ENCODE assay signal across 8 mouse cellular contexts in the genomic region with DNA sequence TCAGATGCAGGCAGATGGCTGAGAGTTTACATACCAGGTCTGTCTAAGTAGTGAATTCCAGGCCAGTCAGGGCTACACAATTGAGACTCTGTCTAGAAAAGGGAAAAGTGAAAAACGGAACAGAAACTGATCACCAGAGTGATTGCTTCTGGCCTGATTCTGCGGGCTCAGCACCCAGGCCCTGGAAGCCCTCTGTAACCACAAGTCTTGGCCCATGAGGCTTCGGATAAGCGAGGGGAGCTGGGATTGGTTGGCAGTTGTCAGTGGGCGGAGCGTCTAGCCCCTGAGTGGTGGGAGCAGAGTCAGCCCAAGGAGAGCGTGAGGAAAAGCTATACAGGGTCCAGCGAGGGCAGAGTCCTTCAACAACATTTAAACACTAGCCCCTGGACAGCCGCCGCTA. TPM values are rescaled to one million over a fixed set of nuclear protein-coding genes. Genes with fewer than 3 reads are reported as not detected.
DNase-seq lines count a peak whose midpoint lies in the region; ATAC-seq and TF ChIP-seq lines count a peak whose summit lies in the region.

No protein-coding gene starts in this region.

- H3K27me3 ChIP-seq in limb, embryonic 14.5 days (ENCODE audit: control insufficient read depth, insufficient read depth, low read length), result 0 out of 2 replicates have a peak, but pooled peaks cover 6% of the 10 kb centered on the region
- no peaks in the 10 kb centered on the region for H3K27me3 ChIP-seq in neural tube, embryonic 11.5 days (ENCODE audit: control insufficient read depth, insufficient read depth, low read length)

- H3K4me1 ChIP-seq in limb, embryonic 14.5 days (ENCODE audit: control insufficient read depth, insufficient read depth, low read length), result peaks cover 4% of the 10 kb centered on the region
- H3K4me1 ChIP-seq in neural tube, embryonic 11.5 days (ENCODE audit: control insufficient read depth, insufficient read depth, low read length), result no peaks in the 10 kb centered on the region

- 0 out of 2 replicates have a peak overlapping the region, but pooled peaks have one; percentile 3 for H3K4me3 ChIP-seq in limb, embryonic 14.5 days (replicated peaks; ENCODE audit: low read length)
- H3K4me3 ChIP-seq in neural tube, embryonic 11.5 days (ENCODE audit: low read depth, low read length), result no peak overlapping the region

- 9% methylated on average over 10 of the region's 10 CpGs for WGBS in limb, embryonic 14.5 days
- WGBS in neural tube, embryonic 11.5 days, result 10% methylated on average over 10 of the region's 10 CpGs

- no peaks in the 10 kb centered on the region for H3K9me3 ChIP-seq in limb, embryonic 14.5 days (ENCODE audit: control insufficient read depth, low read length)
- no peaks in the 10 kb centered on the region for H3K9me3 ChIP-seq in neural tube, embryonic 11.5 days (ENCODE audit: control insufficient read depth, low read length)

- peak; percentile 44; the same call in 1 of the 2 replicates for ATAC-seq in limb, embryonic 14.5 days (ENCODE audit: low FRiP score, low read depth)
- ATAC-seq in neural tube, embryonic 11.5 days (ENCODE audit: insufficient read depth, low FRiP score, low TSS enrichment), result no peak

- peak overlapping the region; percentile 16; the same call in 1 of the 2 replicates for H3K4me2 ChIP-seq in limb, embryonic 14.5 days (replicated peaks; ENCODE audit: low read depth, low read length, severe bottlenecking)
- H3K4me2 ChIP-seq in neural tube, embryonic 11.5 days (ENCODE audit: low read depth), result peak overlapping the region; percentile 16; the same call in 1 of the 2 replicates

- peak; percentile 49 to 60 for DNase-seq in kidney, postnatal 4 days
- DNase-seq in kidney, postnatal 36 days, result no peak
- peak; percentile 76 for DNase-seq in embryo, embryonic 10 days (ENCODE audit: low spot score)
- DNase-seq in limb, embryonic 14.5 days (ENCODE audit: low spot score), result no peak
- DNase-seq in neural tube, embryonic 11.5 days (ENCODE audit: low spot score), result peak; percentile 61
- no peak for DNase-seq in urinary bladder, postnatal 14 days (ENCODE audit: low spot score)
- DNase-seq in kidney, adult 9 months, result no peak
- DNase-seq in layer of hippocampus, postnatal 10 days (ENCODE audit: low spot score in 2 of 2), result no peak

- no peak overlapping the region for H3K27ac ChIP-seq in limb, embryonic 14.5 days (replicated peaks; ENCODE audit: low read depth, low read length)
- H3K27ac ChIP-seq in neural tube, embryonic 11.5 days (ENCODE audit: low read depth, low read length), result no peak overlapping the region

- H3K9ac ChIP-seq in limb, embryonic 14.5 days (ENCODE audit: low read depth, low read length, severe bottlenecking), result no peak overlapping the region
- H3K9ac ChIP-seq in neural tube, embryonic 11.5 days (ENCODE audit: low read length), result no peak overlapping the region

- H3K36me3 ChIP-seq in limb, embryonic 14.5 days (ENCODE audit: control insufficient read depth, insufficient read depth, low read length), result no peaks in the 10 kb centered on the region
- H3K36me3 ChIP-seq in neural tube, embryonic 11.5 days (ENCODE audit: control insufficient read depth, insufficient read depth, low read length), result no peaks in the 10 kb centered on the region

- no peak for TF ChIP-seq POLR2A in limb, embryonic 14.5 days (IDR thresholded peaks at IDR 0.05; ENCODE audit: borderline replicate concordance, extremely low read depth, insufficient read depth, insufficient read length)

RNA-seq across cellular contexts. Expression of a gene that starts 9.9 kb away (rescaled TPM):
- 0.50 and 0.54 TPM in 2 replicates for polyA plus RNA-seq in limb, embryonic 14.5 days (2012; rRNA removed)
- 1.9 and 2.2 TPM in 2 replicates for polyA plus RNA-seq in limb, embryonic 14.5 days (2014; fragmentation: Nextera tagmentation; extraction: Ambion mirVana)
- polyA plus RNA-seq in neural tube, embryonic 11.5 days (2014; fragmentation: Nextera tagmentation; extraction: Ambion mirVana), result 0.53 and 0.90 TPM in 2 replicates
- total RNA-seq in layer of hippocampus, postnatal 10 days (2021), result 10 to 100 TPM; 11.3 to 12.4 TPM

RNA-seq across cellular contexts. Expression of a gene that starts 11.0 kb away (rescaled TPM):
- 37.0 and 41.4 TPM in 2 replicates for polyA plus RNA-seq in limb, embryonic 14.5 days (2012; rRNA removed)
- 39.7 and 46.5 TPM in 2 replicates for polyA plus RNA-seq in limb, embryonic 14.5 days (2014; fragmentation: Nextera tagmentation; extraction: Ambion mirVana)
- polyA plus RNA-seq in neural tube, embryonic 11.5 days (2014; fragmentation: Nextera tagmentation; extraction: Ambion mirVana), result 28.6 and 30.0 TPM in 2 replicates
- total RNA-seq in layer of hippocampus, postnatal 10 days (2021), result 10 to 100 TPM; 34.0 to 38.9 TPM

RNA-seq across cellular contexts. Expression of a gene that starts 13.2 kb away (rescaled TPM):
- 1.2 and 2.3 TPM in 2 replicates for polyA plus RNA-seq in limb, embryonic 14.5 days (2012; rRNA removed)
- 1.8 and 2.1 TPM in 2 replicates for polyA plus RNA-seq in limb, embryonic 14.5 days (2014; fragmentation: Nextera tagmentation; extraction: Ambion mirVana)
- polyA plus RNA-seq in neural tube, embryonic 11.5 days (2014; fragmentation: Nextera tagmentation; extraction: Ambion mirVana), result 0.53 and 1.3 TPM in 2 replicates
- 1 to 10 TPM in 1 of 2 experiments, under 1 TPM in 1; 0.94 to 2.4 TPM for total RNA-seq in layer of hippocampus, postnatal 10 days (2021)

Comparison
In these comparisons a context has a peak if more than half of its experiments do, and no peak if none do; other contexts are left out.
1. DNase-seq: peak in kidney, postnatal 4 days (2 of 2), embryo, embryonic 10 days (single experiment) and neural tube, embryonic 11.5 days (single experiment); none in kidney, postnatal 36 days (0 of 2), limb, embryonic 14.5 days (single experiment), urinary bladder, postnatal 14 days (single experiment), kidney, adult 9 months (single experiment) and layer of hippocampus, postnatal 10 days (0 of 2).